Mouse (Mus musculus) telencephalon, adult 2 months (tissue): ENCODE measurements around the gene Agap1.

Experiments used
- DNase-seq: peaks from one replicate; pipeline ENCODE4 v3.0.0-alpha.2; 2011; ENCODE audit warnings: low read depth, low spot score

The Agap1 gene

DNA sequence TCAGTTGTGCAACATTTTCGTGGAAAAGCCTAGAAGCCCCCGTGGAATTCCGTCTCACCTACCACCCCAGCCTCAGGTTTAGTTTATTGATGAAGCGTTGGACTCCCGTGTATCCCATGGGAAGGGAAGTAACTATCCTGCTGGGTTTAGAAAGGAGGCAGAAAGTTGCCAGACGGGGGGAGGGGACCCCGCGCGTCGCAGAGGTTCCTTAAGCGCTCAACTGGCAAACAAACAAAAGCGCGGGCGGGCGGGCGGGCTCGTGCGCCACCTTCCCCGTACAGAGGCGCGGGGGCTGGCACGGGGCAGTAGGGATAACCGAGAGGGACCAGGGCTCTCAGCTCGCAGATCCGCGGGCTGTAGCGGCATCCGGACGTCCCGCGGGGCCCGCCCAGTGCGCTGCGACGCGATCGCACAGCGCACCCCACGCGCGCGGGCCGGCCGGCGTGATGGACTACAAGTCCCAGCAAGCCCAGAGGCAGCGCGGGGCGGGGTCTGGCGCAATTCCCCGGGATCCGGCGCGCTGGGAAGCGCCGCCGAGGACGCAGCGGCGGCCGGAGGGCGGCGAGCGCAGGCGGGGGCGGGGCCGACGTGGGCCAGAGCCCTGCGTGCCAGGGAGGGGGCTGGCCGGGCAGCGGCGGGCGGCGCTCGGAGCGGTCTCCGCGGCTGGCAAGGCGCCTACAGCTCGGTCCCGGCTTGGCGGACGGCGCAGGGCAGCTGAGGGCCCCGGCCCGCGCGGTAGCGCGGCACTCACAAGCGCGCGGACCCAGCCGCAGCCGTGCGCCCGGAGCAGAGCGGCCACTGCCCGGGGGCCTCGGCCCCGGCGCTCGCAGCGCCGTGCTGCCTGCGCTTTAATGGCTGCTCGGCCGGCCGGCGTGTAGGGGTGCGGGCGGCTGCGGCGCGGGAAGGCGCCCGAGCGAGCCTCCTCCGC, at the start of gene Agap1:
Agap1 (plus strand) TSS at position 611 of the 928 bp plus-strand sequence.
- peak; percentile 81 for DNase-seq

DNA sequence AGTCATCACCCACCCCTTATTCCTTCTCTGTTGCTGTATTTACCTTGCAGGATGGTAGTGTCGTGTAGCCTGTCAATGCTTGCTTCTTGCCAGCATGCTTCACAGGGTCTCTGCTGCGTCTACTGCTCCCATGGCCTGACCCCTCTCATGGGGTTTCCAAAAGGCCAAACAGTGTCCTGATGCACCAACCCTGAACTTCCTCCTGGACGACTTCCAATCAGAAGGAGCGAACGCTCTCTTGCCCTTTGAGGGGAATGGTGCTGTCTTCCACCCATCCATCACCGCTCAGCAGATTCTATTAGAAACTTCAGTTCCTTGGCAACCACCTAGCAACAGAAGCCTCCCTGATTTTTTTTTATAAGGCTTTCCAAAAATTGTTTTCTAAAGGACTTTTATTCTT, 48.6 kb upstream of the Agap1 start:
- no peak for DNase-seq

DNA sequence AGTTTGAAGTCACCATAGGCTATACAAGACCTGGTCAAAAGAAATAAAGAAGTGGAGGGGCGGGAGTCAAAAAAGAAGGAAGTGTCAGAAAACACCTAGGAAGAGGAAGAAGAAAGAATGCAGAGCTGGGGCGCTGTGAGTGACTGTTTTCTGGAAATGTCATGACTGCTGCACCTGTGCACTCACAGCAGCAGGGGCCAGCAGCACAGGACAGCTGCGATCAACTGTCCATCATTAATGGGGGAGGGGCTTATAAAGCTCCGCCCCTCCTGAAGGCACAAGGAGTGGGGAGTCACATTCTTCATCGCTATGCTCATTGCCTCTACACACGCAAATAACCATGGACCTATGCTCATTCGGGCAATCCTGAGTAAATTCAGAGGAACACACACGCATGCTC, 46.6 kb upstream of the Agap1 start:
- DNase-seq: no peak

DNA sequence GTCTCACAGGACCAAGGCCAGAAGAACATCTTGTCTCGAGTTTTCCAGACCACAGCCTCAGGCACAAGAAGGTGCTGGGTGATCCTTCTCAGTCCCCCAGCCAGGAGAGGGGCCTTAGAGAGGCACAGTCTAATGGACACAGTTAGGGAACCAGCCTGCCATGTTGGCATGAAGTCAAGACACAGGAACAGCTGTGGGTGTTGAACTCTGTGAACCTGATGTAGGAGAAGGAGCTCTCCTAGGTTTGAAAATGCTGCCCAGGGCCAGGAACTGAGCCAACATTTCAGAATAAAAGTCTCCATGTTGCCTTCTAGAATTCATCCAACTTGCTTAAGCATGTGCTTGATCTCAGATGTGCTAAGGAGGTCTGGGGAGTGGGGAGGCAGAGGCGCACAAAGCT, 41.5 kb upstream of the Agap1 start:
- DNase-seq: no peak

DNA sequence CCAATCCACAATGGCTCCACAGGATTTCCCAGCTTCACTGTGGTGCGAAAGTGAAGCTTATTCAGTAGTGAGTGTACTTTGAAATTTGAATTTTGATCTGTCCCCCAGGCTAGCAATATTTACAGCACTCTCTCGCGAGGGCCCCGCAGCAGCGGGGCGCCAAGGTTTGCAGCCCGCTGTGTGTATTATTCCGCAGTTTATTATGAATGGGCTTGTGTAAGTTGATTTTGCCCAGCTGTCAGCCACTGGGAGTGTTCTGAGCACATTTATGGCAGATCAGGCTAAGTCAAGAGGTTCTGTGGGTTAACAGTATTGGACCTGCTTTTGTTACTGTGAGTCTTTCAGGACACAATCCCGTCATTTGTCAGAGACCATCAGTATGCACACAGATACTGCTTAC, 40.0 kb upstream of the Agap1 start:
- DNase-seq: no peak

- peak; percentile 92 for DNase-seq
These were observed 37.7 kb upstream of the Agap1 start for GRCm38 (mm10) chr1:89416929-89417328.

DNA sequence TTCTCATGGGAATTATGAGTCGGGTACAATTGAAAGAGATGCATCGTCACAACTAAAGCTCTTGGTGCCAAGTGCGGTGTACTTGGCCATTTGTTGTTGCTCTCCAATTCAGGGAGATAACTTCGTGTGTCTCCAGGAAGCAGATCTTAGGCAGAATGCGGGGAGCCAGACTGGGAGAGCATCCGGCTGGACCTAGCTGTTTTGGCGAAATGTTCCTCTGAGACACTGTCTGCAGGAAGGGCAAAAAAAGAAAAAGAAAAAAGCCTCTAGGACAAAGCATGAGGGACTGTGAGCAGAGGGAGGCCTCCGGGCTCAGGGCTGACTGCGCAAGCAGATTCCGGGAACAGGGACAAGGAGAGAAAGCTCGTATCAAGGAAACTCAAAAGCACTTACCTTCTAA, 34.0 kb upstream of the Agap1 start:
- DNase-seq: no peak

- DNase-seq: no peak
These were observed 33.2 kb upstream of the Agap1 start for GRCm38 (mm10) chr1:89421401-89421800.

- no peak for DNase-seq
These were observed 30.0 kb upstream of the Agap1 start for GRCm38 (mm10) chr1:89424563-89424962.

DNA sequence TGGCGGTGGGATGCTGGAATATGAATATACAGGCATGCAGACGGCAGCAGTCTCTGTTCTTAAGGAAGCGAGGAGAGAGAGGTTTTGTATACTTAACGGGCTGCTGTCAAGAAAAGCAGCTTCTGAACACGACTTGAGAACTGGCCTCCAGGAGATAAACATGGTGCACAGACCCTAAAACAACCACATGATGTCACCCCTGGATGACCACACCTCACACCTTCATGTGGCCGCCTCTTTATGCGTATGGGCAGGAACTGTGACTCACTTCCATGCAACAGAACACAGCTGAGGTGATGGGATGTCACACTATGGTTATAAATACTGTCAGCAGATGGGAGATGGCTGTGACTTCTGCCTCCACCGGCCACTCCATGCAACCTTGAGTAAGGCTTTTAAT, 28.5 kb upstream of the Agap1 start:
- no peak for DNase-seq

GRCm38 (mm10) chr1:89428671-89429070, 25.9 kb upstream of the Agap1 start:
- DNase-seq: no peak

- peak; percentile 55 for DNase-seq
These were observed 24.5 kb upstream of the Agap1 start for GRCm38 (mm10) chr1:89429946-89430640.

DNA sequence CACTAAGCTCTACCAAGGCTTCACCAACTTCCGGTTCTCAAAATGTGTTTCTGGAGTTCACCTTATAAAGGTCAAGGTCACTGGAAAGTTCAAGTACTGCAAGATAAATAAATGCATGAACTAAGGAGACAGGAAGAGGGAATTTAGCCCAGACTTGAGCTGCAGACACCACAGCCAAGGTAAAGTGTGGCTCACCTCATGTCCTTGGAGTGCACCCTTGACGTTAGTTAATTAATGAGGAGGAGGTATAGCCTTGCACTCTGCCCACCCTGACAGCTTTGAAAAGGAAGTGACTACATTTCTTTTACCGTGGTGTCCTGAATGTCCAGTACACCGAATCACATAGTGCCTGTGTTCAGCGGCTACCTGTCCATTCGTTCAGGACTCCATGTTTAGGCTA, 15.3 kb upstream of the Agap1 start:
- DNase-seq: no peak

DNA sequence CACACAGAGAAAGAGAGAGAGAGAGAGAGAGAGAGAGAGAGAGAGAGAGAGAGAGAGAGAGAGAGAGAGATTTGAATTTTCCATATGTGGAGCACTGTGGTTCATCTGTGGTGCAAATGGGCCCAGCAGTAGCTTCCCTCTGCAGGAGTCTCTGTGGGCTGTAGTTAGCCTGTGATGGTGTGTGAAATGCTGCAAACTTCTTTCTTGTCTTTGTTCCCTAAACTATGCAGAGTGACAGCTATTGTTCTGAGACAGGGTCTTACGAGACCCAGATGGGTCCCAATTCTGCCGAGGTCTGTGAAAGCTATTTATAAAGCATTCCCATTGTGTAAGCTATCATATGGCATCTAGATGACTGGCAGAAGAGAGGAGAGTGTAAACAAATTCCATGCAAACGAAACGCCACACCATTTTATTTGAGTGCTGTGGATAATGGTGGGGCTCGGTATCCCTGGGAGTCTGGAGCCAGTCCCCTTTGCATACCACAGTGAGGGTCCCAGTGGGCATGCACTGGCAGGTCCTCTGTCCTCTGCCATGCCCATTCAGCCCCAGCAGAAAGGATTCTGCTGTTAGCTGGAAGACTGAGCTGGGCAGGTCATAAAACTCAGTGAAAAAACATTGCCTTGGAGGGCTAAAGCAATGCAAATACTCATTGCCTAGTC, 13.2 kb upstream of the Agap1 start:
- no peak for DNase-seq

GRCm38 (mm10) chr1:89443512-89443911, 11.1 kb upstream of the Agap1 start:
- no peak for DNase-seq

DNA sequence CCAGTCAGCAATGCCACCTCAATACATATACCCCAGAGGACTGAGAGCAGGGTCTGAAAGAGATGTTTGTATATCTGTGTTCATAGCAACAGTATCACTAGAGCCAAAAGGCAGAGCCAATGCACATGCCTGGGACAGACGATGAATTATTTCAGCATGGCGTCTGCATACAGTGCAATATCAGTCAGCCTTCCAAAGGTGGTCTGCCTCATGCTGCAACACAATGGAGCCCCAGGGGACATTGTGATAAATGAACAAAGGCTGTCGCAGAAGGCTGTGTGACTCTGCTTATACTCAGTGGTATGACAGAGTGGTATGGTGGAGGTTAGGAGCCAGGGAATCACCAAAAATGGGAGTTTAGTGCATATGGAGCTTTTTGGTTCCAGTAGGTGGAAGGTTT, 10.6 kb upstream of the Agap1 start:
- no peak for DNase-seq

DNA sequence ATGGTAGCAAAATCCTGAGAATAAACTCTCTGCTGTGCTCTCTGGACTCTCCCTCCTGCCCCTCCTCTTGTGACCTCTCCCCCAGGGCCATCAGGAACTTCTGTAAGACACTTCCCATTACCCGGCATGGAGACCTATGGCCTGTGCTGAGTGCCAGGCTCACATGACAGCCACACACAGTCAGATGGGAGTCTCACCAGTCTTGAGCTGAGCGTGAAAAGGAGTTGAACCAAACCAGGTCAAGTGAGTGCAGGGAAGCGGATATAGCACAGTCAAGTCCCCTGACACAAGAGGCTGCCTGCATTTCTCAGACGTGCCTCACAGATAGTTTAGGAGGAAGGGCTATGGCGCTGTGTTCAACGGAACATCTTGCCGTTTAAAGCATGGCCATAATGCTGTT, 4.5 kb upstream of the Agap1 start:
- no peak for DNase-seq

GRCm38 (mm10) chr1:89452138-89452537, 2.5 kb upstream of the Agap1 start:
- no peak for DNase-seq

- no peak for DNase-seq
These were observed 940 bp upstream of the Agap1 start for GRCm38 (mm10) chr1:89453666-89454065.

GRCm38 (mm10) chr1:89455421-89456091, 950 bp downstream of the Agap1 start:
- DNase-seq: no peak

DNA sequence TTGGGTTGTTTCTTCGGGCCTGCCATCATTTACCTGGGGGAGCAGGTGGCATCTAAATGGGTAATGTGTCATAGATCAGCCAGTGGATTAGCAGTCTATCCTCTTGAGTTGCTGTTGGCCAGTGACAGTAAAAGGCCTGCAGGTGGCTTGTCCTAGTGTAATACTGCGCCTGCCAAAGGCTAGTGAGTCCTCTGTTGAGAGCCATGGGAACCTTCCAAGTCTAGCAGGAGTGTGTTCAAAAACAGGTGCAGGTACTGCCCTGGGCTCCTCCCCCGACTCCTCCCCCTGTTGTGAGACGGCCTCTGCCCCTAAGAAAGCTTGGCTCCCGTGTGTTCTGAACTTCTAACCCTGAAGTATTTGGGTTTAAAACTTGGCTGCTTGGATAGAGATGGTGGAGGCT, 1.9 kb downstream of the Agap1 start:
- no peak for DNase-seq
